Mouse (Mus musculus): ENCODE results near the gene Lin52. TPM values are rescaled to one million over a fixed set of nuclear protein-coding genes. Genes with fewer than 3 reads are reported as not detected.

Gene Lin52
- polyA plus RNA-seq, 1 experiment from 2014 or later, result 18.5 TPM

DNA sequence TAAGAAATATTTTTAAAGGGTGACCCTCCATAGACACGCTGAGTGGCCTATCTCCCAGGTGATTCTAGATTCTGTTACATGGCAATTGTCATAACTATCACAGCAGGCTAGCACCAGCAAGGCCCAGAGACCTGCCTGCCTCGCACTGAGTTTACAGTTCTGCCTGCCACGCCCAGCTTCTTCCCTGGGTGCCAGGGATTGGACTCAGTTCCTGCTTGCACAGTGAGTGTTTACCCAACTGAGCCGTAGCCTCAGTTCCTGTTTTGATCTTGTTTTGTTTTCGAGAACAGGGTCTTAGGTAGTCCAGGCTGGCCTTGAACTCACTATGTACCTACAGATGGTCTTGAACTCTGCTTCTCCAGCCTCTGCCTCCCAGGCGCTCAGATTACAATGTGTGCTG lies 116.4 kb downstream of the Lin52 start:
- Histone ChIP-seq H3K4me3 (ENCODE audit: low read depth, low read length) (no peak overlapping the region), H3K9ac (replicated peaks; ENCODE audit: low read depth) (no peak overlapping the region), H3K27ac (ENCODE audit: low read length) (no peak overlapping the region), H3K4me2 (replicated peaks; ENCODE audit: low read depth, low read length) (no peak overlapping the region), H3K4me1 (ENCODE audit: insufficient read depth, low read depth, low read length) (no peaks in the 10 kb centered on the region), H3K9me3 (ENCODE audit: low read length) (no peaks in the 10 kb centered on the region), H3K27me3 (replicated peaks; ENCODE audit: insufficient read depth, low read length) (peaks cover 46% of the 10 kb centered on the region), H3K36me3 (ENCODE audit: insufficient read depth, low read length) (no peaks in the 10 kb centered on the region)
- no peak for ATAC-seq
- no peak for DNase-seq (ENCODE audit: low spot score)
- WGBS, result 62% methylated on average over 6 of the region's 6 CpGs
- TF ChIP-seq EP300 (IDR thresholded peaks at IDR 0.05), result no peak
- no peak for TF ChIP-seq CTCF (IDR thresholded peaks at IDR 0.05)

DNA sequence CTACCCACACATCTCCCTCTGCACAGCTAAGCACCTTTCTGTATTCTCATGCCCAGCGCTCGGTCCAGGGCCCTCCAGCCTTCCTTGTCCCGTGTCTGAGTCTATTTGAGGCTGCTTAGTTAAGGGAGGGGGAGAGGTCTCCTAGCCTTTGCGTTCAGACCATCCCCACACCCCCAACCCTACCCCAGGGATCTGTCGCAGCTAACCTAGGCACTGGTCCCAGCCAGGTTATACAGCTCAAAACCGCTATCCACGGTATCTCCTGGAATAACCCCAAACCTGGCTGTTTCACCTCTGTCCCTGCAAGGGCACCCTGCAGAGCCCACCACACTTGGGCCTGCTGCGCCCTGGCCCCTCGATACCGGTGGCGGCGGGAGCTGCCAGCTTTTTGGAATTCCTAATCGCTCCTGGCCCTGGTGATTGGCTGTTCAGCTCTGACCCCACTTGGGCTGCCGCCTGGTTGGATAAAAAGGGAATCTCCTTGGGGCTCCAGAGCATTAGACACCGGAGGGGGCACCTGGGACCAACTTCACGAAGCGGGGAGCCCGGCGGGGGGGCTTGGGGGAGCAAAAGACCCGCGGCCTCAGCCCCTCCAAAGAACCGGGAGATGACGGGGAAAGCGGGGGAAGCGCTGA lies 118.2 kb downstream of the Lin52 start, which contains the start of gene Vsx2:
Gene Vsx2 (plus strand): TSS at position 427 of the 635 bp plus-strand sequence.
- no peak within 1 kb of the TSS for H3K27ac ChIP-seq (ENCODE audit: low read length)
- 5% methylated on average over 25 of the region's 25 CpGs for WGBS
- no peak within 1 kb of the TSS for H3K4me3 ChIP-seq (ENCODE audit: low read depth, low read length)
- H3K27me3 ChIP-seq (replicated peaks; ENCODE audit: insufficient read depth, low read length), result peaks cover 52% of the 10 kb centered on the region
- ATAC-seq (no peak), DNase-seq (ENCODE audit: low spot score) (no peak)
- no peak within 1 kb of the TSS for H3K4me2 ChIP-seq (replicated peaks; ENCODE audit: low read depth, low read length)
- no peak within 1 kb of the TSS for H3K9ac ChIP-seq (replicated peaks; ENCODE audit: low read depth)
- no peaks in the 10 kb centered on the region for H3K9me3 ChIP-seq (ENCODE audit: low read length)
- H3K36me3 ChIP-seq (ENCODE audit: insufficient read depth, low read length), result no peaks in the 10 kb centered on the region
- TF ChIP-seq EP300 (IDR thresholded peaks at IDR 0.05) (no peak), CTCF (IDR thresholded peaks at IDR 0.05) (no peak)
- no peaks in the 10 kb centered on the region for H3K4me1 ChIP-seq (ENCODE audit: insufficient read depth, low read depth, low read length)

- ATAC-seq (no peak), DNase-seq (ENCODE audit: low spot score) (no peak)
- TF ChIP-seq EP300 (IDR thresholded peaks at IDR 0.05) (no peak), CTCF (IDR thresholded peaks at IDR 0.05) (no peak)
- Histone ChIP-seq H3K4me1 (ENCODE audit: insufficient read depth, low read depth, low read length) (no peaks in the 10 kb centered on the region), H3K4me3 (ENCODE audit: low read depth, low read length) (no peak overlapping the region), H3K36me3 (ENCODE audit: insufficient read depth, low read length) (no peaks in the 10 kb centered on the region), H3K9me3 (ENCODE audit: low read length) (no peaks in the 10 kb centered on the region), H3K27ac (ENCODE audit: low read length) (no peak overlapping the region), H3K4me2 (replicated peaks; ENCODE audit: low read depth, low read length) (no peak overlapping the region), H3K9ac (replicated peaks; ENCODE audit: low read depth) (no peak overlapping the region), H3K27me3 (replicated peaks; ENCODE audit: insufficient read depth, low read length) (peaks cover 52% of the 10 kb centered on the region)
- 3% methylated on average over 39 of the region's 40 CpGs for WGBS
Measured at GRCm38 (mm10) chr12:84569976-84570693, 118.9 kb downstream of the Lin52 start.

- peaks cover 52% of the 10 kb centered on the region for H3K27me3 ChIP-seq (replicated peaks; ENCODE audit: insufficient read depth, low read length)
- no peak overlapping the region for H3K4me2 ChIP-seq (replicated peaks; ENCODE audit: low read depth, low read length)
- H3K27ac ChIP-seq (ENCODE audit: low read length), result no peak overlapping the region
- no peaks in the 10 kb centered on the region for H3K36me3 ChIP-seq (ENCODE audit: insufficient read depth, low read length)
- H3K9me3 ChIP-seq (ENCODE audit: low read length), result no peaks in the 10 kb centered on the region
- H3K4me1 ChIP-seq (ENCODE audit: insufficient read depth, low read depth, low read length), result no peaks in the 10 kb centered on the region
- 4% methylated on average over 34 of the region's 34 CpGs for WGBS
- DNase-seq (ENCODE audit: low spot score) (no peak), ATAC-seq (no peak)
- no peak for TF ChIP-seq EP300 (IDR thresholded peaks at IDR 0.05)
- no peak for TF ChIP-seq CTCF (IDR thresholded peaks at IDR 0.05)
- no peak overlapping the region for H3K9ac ChIP-seq (replicated peaks; ENCODE audit: low read depth)
- H3K4me3 ChIP-seq (ENCODE audit: low read depth, low read length), result no peak overlapping the region
Measured at GRCm38 (mm10) chr12:84570694-84571415, 119.6 kb downstream of the Lin52 start.

DNA sequence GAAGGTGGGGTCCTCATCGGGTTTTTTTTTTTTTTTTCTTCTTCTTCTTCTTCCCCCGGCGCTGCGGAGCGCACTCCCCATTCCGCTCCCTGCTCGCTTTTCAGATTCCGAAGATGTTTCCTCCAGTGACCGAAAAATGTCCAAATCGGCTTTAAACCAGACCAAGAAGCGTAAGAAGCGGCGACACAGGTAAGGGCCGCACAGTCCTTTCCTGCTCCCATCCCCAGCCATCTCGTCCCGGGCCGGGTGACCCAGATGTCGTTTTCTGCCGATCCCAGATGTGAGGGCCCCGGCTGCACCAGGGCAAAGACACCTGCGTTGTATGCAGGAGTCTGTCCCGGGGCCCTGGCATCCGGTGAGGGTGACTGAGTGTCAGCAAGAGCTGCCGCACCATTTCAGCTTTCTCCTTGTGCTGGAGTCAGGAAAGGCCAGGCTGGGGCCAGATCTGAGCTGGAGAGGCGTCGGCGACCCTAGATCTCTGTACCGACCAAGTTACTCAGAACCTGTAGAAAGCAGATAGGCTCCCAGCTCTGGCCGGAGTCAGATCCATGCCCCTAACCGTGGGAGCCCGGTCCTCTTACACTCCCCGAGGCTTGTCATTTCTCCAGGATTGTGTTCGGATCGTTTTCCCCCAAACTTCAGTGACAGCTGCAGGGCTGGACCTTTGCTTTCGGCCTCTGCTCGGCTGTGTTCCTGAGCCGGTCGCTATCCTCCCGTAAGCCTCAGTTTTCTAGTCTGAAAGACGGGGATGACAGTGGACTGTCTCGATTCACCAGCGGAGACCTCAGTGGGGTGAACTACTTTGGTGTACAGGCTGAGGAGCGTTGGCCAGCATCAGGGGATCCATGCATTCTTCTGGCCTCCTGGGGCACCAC lies 120.5 kb downstream of the Lin52 start:
- WGBS, result 3% methylated on average over 43 of the region's 43 CpGs
- ATAC-seq (no peak), DNase-seq (ENCODE audit: low spot score) (no peak)
- no peaks in the 10 kb centered on the region for H3K4me1 ChIP-seq (ENCODE audit: insufficient read depth, low read depth, low read length)
- H3K9ac ChIP-seq (replicated peaks; ENCODE audit: low read depth), result no peak overlapping the region
- no peaks in the 10 kb centered on the region for H3K9me3 ChIP-seq (ENCODE audit: low read length)
- peaks cover 52% of the 10 kb centered on the region for H3K27me3 ChIP-seq (replicated peaks; ENCODE audit: insufficient read depth, low read length)
- TF ChIP-seq CTCF (IDR thresholded peaks at IDR 0.05), result no peak
- no peak for TF ChIP-seq EP300 (IDR thresholded peaks at IDR 0.05)
- H3K36me3 ChIP-seq (ENCODE audit: insufficient read depth, low read length), result no peaks in the 10 kb centered on the region
- no peak overlapping the region for H3K4me3 ChIP-seq (ENCODE audit: low read depth, low read length)
- no peak overlapping the region for H3K4me2 ChIP-seq (replicated peaks; ENCODE audit: low read depth, low read length)
- no peak overlapping the region for H3K27ac ChIP-seq (ENCODE audit: low read length)
